Mouse (Mus musculus): ENCODE results near the gene Adm2.

Gene Adm2

GRCm38 (mm10) chr15:89313359-89313758, 9.2 kb upstream of the Adm2 start:
- DNase-seq (ENCODE audit: low spot score): no peak

- DNase-seq (ENCODE audit: low spot score): no peak
Measured at GRCm38 (mm10) chr15:89314107-89314506, 8.4 kb upstream of the Adm2 start.

GRCm38 (mm10) chr15:89314511-89315189, 7.9 kb upstream of the Adm2 start:
- peak; percentile 44 for DNase-seq (ENCODE audit: low spot score)

GRCm38 (mm10) chr15:89315190-89315731, 7.3 kb upstream of the Adm2 start, which contains the start of gene Sbf1:
Gene Sbf1, minus strand, starts transcription at chr15:89315311.
- DNase-seq (ENCODE audit: low spot score): peak; percentile 98

GRCm38 (mm10) chr15:89316146-89316545, 6.4 kb upstream of the Adm2 start:
- no peak for DNase-seq (ENCODE audit: low spot score)

GRCm38 (mm10) chr15:89321264-89321663, 1.3 kb upstream of the Adm2 start:
- DNase-seq (ENCODE audit: low spot score): no peak

GRCm38 (mm10) chr15:89323656-89324055, 1.1 kb downstream of the Adm2 start:
- no peak for DNase-seq (ENCODE audit: low spot score)

- DNase-seq (ENCODE audit: low spot score): no peak
Measured at GRCm38 (mm10) chr15:89326441-89326840, 3.9 kb downstream of the Adm2 start.

- no peak for DNase-seq (ENCODE audit: low spot score)
Measured at GRCm38 (mm10) chr15:89334271-89334670, 11.8 kb downstream of the Adm2 start, which contains the start of gene Miox. Gene Miox, plus strand, starts transcription at chr15:89334398.

- DNase-seq (ENCODE audit: low spot score): no peak
Measured at GRCm38 (mm10) chr15:89334774-89335537, 12.4 kb downstream of the Adm2 start.

- no peak for DNase-seq (ENCODE audit: low spot score)
Measured at GRCm38 (mm10) chr15:89336422-89336821, 13.9 kb downstream of the Adm2 start.

- no peak for DNase-seq (ENCODE audit: low spot score)
Measured at GRCm38 (mm10) chr15:89339696-89340095, 17.2 kb downstream of the Adm2 start.

- DNase-seq (ENCODE audit: low spot score): no peak
Measured at GRCm38 (mm10) chr15:89340136-89340535, 17.6 kb downstream of the Adm2 start.

GRCm38 (mm10) chr15:89341678-89342077, 19.2 kb downstream of the Adm2 start:
- DNase-seq (ENCODE audit: low spot score): no peak

GRCm38 (mm10) chr15:89343325-89343724, 20.8 kb downstream of the Adm2 start:
- no peak for DNase-seq (ENCODE audit: low spot score)

- no peak for DNase-seq (ENCODE audit: low spot score)
Measured at GRCm38 (mm10) chr15:89350447-89350846, 27.9 kb downstream of the Adm2 start.

GRCm38 (mm10) chr15:89351302-89351701, 28.8 kb downstream of the Adm2 start:
- no peak for DNase-seq (ENCODE audit: low spot score)

- no peak for DNase-seq (ENCODE audit: low spot score)
Measured at GRCm38 (mm10) chr15:89352054-89352453, 29.5 kb downstream of the Adm2 start.

GRCm38 (mm10) chr15:89352795-89353194, 30.3 kb downstream of the Adm2 start:
- DNase-seq (ENCODE audit: low spot score): no peak

- no peak for DNase-seq (ENCODE audit: low spot score)
Measured at GRCm38 (mm10) chr15:89353837-89354236, 31.3 kb downstream of the Adm2 start.

- no peak for DNase-seq (ENCODE audit: low spot score)
Measured at GRCm38 (mm10) chr15:89354455-89354854, 31.9 kb downstream of the Adm2 start.

- DNase-seq (ENCODE audit: low spot score): peak; percentile 94
Measured at GRCm38 (mm10) chr15:89355241-89356187, 33.0 kb downstream of the Adm2 start, which contains the start of the genes Lmf2 and Ncaph2. Gene Lmf2, minus strand, starts transcription at chr15:89355659. Gene Ncaph2, plus strand, starts transcription at chr15:89355719.

Data from testis, postnatal 14 days (tissue).